Mouse (Mus musculus) megakaryocyte progenitor cell, adult 5-6 weeks (primary cell): ENCODE data around the gene Lhpp. TPM values are rescaled to one million over a fixed set of nuclear protein-coding genes. Genes with fewer than 3 reads are reported as not detected.
A peak's percentile ranks its signal among the peaks of the same experiment; 100 is the strongest.

ENCODE experiments used
- ATAC-seq: replicated peaks from 2 replicates; pipeline ENCODE4 v1.8.0; 2016; ENCODE audit warnings: mild to moderate bottlenecking, moderate TSS enrichment, inconsistent platforms; ENCODE audit not compliant: poor library complexity
- total RNA-seq, 2 experiments: library from RNA; stranded (forward) in 1 of 2; stranded (reverse) in 1 of 2; fragments of 157-497, 149-512 nt in 1 of 2; fragments of 200-1000 nt in 1 of 2; gene quantifications; 2 replicates each; pipeline versions ENCODE4 v1.2.3 to v1.2.4; 2015 to 2017

Lhpp gene
- total RNA-seq, 2 experiments from 2014 or later: 9.1 to 14.2 TPM

DNA sequence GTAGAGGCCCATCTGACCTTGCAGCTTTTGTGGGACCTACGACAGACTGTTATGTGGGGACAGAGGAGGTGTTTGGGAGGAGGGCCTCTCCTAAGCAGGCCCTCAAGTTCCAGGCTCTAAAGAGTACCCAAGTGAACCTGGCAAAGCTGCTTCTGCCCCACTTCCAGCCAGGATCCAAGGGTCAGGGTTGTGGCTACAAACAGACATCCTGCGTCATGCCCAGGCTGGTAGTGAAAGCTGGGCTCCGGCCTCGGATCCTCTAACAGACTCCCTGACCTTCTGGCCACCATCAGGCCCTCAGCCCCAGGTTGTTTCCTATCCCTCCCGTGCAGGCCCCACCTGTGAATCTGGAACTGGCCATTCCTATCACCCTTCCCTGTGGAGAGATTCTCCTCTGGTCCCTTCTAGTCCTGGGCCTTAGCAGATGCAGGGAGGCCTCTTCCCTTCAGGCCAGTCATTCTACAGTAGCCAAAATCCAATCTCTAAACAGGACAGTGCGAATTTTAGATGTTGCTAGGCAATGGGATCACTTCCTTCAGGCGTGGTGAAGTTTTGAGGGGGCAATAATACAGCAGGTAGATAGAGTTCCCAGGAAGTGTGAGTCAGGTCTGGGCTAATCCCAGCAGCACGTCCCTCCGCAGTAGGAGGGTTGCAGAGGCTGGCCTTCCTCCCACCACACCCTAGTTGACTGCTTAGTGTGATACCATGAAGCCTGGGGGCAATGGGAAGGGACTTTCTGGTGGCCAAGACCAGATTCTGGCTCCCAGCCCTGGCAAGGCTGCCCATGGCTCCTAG is 93.3 kb downstream of the Lhpp start:
- no peak for ATAC-seq

GRCm38 (mm10) chr7:132704310-132704875 is 94.0 kb downstream of the Lhpp start:
- ATAC-seq: no peak

DNA sequence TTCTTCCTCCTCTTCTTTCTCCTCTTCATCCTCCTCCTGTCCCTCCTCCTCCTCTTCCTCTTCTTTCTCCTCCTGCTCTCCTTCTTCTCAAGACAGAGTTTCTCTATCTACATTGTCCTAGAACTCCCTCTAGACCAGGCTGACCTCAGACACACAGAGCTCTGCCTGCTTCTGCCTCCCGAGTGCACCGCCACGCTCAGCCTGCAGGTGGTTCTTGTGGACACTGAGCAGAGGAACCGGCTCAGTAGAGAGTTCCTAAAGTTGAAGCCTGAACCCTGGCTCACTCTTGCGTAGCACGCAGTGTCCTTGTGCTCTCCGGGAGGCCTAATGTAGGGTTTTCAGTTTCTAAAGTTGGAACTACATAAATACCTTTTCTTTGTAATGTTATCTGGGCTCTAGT is 94.7 kb downstream of the Lhpp start:
- ATAC-seq: peak; percentile 74

- ATAC-seq: no peak
These were observed 101.1 kb downstream of the Lhpp start for GRCm38 (mm10) chr7:132711579-132711978.

DNA sequence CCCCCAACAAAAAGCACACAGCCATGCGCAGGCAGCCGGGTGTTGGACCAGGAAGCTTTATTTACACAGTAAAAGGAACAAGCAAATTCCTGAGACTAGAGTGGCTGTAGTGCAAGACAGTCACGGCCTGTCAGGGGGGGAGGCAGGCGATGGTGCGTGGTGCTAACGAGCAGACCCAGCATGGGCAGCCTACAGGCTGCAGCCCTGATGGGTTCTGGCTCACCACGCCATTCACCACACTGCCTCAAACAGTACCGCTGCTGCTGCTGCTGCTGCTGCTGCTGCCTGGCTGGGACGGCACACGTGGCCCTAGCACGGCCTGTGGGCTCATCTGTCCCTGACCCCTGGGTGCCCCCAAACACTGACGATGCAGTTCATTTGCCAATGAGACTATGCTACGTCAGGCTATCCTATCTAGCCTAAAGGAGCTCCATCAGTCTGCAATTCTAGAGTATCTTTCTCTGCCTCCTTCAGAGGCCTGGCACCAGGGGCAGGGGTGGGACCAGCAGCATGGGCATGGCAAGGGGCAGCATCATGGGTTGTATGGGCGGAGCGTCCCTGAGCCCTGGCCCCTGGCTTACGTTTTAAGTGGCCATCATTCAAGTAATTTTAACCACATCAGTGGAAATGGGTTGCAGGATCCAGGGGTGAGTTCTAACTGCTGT is 101.7 kb downstream of the Lhpp start:
- ATAC-seq: no peak

DNA sequence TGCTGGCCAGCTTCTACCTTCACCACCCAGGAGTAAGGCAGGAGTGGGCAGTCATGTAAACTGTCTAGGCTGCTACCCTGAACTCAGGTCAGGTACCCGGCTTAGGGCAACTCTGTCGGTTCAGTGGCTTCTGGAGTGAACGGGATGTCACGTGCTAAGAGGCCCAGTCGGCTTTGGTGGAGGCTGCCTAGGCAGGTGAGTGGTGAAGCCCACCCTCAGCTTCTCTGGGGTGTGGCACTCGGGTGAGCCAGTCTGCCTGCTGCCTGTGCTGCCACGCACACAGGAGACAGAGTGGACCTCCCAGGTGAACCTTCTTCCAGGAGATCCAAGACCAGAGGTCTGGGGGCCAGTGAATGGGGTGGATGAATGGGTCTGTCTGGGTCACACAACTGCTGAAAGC is 102.5 kb downstream of the Lhpp start:
- no peak for ATAC-seq

GRCm38 (mm10) chr7:132713483-132714126 is 103.2 kb downstream of the Lhpp start:
- peak; percentile 57 for ATAC-seq

- no peak for ATAC-seq
These were observed 103.9 kb downstream of the Lhpp start for GRCm38 (mm10) chr7:132714236-132714923.

DNA sequence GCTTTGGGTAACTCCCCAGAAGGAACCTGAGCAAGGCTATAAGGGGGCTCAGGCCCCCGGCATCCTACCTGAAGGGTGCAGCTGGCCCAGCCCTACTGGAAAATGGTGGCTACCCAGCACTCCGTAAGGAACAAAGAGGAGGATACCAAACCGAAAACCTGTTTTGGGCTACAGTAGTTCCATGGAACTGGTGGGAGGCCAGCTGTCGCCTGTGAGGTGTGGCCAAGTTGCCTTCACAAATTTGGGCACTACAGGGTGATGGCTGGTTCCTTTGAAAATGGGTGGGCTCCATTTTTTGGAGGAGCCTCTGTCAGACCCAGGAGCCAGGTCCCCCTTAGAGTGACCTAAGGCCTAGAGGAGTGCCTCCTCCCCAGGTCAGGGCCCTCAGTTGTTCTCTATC is 104.8 kb downstream of the Lhpp start:
- ATAC-seq: no peak

GRCm38 (mm10) chr7:132719570-132719969 is 109.1 kb downstream of the Lhpp start:
- ATAC-seq: no peak

DNA sequence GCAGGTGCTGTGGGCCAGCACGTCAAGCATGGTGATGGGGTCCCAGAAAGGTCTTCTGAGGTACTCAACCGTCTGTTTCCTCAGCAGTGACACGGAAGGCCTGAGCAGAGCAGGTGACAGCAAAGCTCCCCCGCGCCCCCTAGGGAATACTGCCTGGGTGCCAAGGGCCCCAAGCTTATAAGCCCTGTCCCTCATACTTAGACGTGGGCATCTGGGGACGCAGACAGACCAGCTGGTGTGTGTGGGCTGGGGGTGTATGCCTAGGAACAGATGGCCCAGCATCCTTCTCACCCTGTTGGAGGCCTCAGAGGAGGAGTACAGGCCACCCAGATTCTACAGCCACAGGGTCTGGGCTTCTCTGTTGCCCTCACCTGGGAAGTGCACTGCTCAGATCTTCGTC is 110.1 kb downstream of the Lhpp start:
- ATAC-seq: no peak

GRCm38 (mm10) chr7:132722401-132723370 is 112.2 kb downstream of the Lhpp start:
- ATAC-seq: no peak

GRCm38 (mm10) chr7:132723906-132724305 is 113.5 kb downstream of the Lhpp start:
- ATAC-seq: peak; percentile 65

GRCm38 (mm10) chr7:132724501-132725062 is 114.1 kb downstream of the Lhpp start:
- no peak for ATAC-seq

DNA sequence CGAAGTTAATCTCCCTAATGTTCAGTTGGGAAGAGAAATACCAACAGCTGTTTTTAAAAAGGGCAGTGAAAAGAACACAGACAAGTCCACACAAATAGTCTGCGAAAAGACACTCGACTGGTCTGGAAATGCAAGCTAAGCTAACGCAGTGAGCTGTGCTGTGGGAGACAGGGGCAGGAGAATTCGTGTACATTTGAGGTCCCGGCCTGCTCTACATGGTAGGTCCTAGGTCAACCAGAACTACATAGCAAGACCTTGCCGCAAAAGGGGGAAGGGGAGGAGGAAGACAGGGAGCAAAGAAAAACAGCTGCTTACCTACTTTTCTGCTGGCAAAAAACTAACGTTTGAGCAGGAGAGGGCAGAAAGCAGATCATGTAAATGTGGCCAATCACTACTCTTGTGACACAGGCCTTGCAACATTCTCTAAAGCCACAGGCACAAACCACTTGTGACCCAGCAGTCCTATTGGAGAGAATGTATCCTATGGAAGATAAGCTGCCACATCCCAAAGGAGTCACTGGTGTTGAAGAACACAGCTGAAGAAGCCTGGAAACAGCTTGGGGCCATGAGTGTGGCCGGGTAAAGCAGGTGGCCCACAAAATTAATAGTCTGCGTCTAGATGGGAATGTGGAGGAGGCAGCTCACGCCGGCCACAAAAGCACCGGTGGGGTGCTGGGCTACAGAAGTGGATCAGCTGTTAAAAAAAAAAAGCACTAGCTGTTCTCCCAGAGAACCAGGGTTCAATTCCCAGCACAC is 115.8 kb downstream of the Lhpp start:
- peak; percentile 70 for ATAC-seq

GRCm38 (mm10) chr7:132729093-132729831 is 118.8 kb downstream of the Lhpp start:
- peak; percentile 49 for ATAC-seq

DNA sequence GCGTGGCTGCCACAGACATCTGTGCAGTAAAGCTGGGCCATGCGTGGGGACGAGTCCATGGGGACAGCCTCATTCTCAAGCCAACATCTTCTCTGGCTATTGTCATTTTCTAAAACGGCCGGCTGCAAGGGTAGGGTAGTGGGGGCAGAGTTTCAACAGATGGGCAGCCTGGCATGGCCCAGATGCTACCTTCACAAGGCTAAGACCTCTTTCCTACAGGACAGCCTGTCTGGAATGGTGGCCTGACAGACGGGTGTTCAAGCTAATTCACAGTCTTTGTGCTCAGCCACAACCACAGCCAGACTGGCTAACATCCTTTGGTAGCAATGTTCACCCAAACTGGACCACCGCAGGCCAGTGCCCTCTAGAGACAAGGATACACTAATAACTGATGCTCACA is 120.1 kb downstream of the Lhpp start:
- no peak for ATAC-seq

DNA sequence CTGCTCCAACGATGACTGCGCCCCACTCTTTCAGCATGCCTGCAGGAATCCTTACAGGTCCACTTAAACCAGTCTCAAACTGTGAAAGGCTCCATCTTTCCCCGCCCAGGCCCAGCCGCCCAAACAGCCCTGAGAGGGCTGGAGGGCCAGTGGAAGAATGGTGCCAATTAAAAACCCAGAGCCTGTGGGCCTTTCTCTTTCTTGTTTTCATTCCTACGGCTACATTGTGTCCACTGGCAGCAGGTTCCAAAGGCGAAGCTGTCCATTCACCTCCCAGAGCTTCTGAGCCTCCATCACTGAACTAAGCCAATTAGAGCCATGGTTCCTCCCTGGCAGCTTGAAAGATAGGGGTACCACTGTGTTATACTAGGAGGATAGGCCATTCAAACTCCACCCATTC is 121.1 kb downstream of the Lhpp start:
- ATAC-seq: no peak
